In genomic region chr3:133625046-133625445, GRCm38 (mm10) we compare ENCODE assay signal across 1 mouse cellular context.
TF ChIP-seq lines count a peak whose summit lies in the region.

No protein-coding gene starts in this region.

TF ChIP-seq in MEL, 35 proteins besides CTCF, POLR2A, EP300 and RAD21 (continued from another document):
- TF ChIP-seq MAFK (IDR thresholded peaks at IDR 0.05; ENCODE audit: borderline replicate concordance, low read depth, low read length) (no peak), TBP (IDR thresholded peaks at IDR 0.05; ENCODE audit: low read depth, low read length) (no peak), MEF2A (IDR thresholded peaks at IDR 0.05; ENCODE audit: extremely low read depth, insufficient replicate concordance, low read depth, low read length, poor library complexity, severe bottlenecking) (no peak), ZMIZ1 (IDR thresholded peaks at IDR 0.05; ENCODE audit: low read depth, low read length) (no peak), ZC3H11A (IDR thresholded peaks at IDR 0.05; ENCODE audit: low read depth, low read length) (no peak), HCFC1 (IDR thresholded peaks at IDR 0.05; ENCODE audit: low read depth, low read length) (no peak), SMC3 (IDR thresholded peaks at IDR 0.05; ENCODE audit: low read depth, low read length) (no peak)
